Mouse (Mus musculus) fat pad, adult 2 months (tissue): ENCODE measurements around the gene Ttc30a2.
"Not testable (repeated sequence)": the region's sequence is repeated elsewhere in the genome, so short reads cannot be mapped to it uniquely, and the experiment has no call there.

ENCODE experiments used
- DNase-seq: peaks from one replicate; pipeline ENCODE4 v3.0.0-alpha.2; 2011; ENCODE audit warnings: low read depth, low spot score; ENCODE audit errors: extremely low read depth

Ttc30a2 gene

GRCm38 (mm10) chr2:75981440-75982081 is 3.6 kb upstream of the Ttc30a2 start, which contains the start of gene Ttc30a1:
Gene Ttc30a1, minus strand, starts transcription at chr2:75981967.
- not testable (repeated sequence) for DNase-seq

DNA sequence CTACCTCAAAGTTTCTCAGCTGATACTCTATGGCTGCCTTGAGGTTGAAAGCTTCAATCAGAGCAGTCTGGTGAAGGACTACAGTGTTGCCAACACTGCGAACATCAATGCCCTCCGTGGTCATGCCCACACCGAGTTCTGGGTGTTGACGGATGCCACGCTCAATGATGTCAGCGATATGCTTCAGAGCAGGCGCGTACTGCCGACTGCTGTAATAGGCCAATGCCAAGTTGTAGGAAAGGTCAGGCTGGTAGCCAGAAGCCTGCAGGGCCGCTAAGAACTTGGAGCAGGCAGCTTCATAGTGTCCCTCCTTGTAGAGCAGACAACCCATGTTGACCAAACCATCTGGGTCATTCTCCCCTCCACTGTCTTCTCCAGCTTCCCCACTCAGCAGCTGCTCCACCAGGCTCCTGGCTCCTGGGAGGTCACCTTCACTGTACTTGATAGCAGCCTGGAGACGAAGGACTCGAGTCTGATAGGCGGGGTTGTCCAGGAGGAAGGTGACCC is 3.0 kb upstream of the Ttc30a2 start:
- DNase-seq, result not testable (repeated sequence)

DNA sequence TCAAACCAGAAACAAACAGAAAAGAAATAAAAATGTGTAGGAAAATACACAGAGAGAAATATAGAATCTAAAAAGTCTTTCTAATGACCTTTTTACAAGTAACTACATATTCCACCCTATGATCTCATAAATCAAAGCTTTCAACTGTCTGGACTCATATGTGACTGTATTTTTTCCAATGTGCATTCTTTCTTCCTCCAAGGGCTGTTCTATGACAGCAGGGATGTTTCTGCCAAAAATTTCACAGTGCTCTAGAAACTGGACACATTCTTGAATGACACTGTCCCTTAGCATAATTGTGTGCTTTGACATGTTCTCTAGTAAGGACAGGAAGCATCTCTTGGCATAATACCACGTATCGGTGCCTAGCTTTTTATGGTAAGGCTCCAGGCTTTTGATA is 1.9 kb downstream of the Ttc30a2 start:
- not testable (repeated sequence) for DNase-seq

DNA sequence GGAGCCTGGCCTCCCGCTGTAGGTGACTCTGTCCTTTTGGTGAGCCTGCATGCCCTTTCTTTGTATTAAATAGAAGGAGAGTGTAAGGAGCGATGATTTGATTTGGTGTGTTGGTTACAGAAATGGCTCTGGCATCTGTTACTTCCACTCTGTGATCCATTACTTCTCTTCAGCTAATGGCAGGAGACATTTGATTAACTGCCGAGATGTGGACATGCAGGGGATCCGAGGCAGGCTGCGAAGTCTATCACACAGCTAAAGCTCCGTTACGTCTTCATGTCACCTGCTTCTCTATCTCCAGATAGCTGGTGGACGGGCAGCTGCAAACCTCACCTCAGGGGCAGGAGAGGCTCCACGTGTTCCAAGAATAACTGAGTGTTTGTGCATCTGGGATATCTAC is 3.8 kb downstream of the Ttc30a2 start:
- no peak for DNase-seq

GRCm38 (mm10) chr2:75964972-75965371 is 13.0 kb downstream of the Ttc30a2 start:
- DNase-seq, result no peak

DNA sequence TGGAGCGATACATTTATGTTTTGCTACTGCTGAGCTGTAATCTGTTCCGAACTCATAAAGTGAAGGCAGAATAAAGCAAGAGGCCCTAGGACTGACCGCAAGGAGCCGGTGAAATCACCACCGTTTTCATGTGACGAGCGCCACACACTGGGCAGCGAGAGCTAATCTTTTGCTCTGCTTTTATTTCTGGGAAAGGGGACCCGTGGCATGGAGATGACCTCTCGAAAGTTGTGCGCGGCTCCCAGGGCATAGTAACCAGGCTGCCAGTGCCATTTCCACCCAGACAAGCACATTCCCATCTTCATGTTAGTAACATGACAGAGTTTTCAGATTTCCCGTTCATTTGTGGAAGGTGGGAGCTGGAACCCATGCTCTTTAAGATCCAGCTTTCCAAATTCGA is 13.5 kb downstream of the Ttc30a2 start:
- DNase-seq, result no peak

GRCm38 (mm10) chr2:75964051-75964450 is 13.9 kb downstream of the Ttc30a2 start:
- no peak for DNase-seq

DNA sequence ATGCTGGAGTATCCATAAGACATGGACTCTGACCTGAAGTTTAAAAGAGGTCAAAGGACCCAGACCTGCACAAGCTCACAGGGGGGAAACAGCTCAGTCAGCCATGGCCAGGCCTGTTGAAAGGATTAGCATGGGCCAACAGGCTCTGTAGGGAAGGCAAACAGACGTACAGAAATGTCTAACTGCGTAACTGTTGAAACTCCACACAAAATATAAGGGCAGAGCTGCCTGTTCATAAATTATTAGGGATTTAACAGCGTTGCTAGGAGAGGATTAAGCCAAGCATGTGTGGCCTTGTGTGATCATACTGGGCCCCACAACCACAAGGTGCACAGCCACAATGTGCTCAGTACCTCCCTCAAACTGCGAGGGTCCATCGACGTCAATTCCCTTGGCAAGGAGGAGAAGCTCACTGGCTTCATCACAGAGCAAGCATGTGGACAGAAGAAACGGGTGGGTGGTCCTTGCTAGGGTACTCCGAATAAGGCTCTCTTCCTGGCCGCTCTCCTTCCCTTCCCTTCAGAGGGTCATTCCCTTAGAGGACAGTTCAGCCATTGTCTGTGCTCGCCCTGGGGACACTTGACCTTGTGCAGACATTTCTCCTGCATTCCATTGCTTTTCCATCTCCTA is 14.6 kb downstream of the Ttc30a2 start:
- no peak for DNase-seq

GRCm38 (mm10) chr2:75960366-75961330 is 17.3 kb downstream of the Ttc30a2 start:
- DNase-seq, result no peak

DNA sequence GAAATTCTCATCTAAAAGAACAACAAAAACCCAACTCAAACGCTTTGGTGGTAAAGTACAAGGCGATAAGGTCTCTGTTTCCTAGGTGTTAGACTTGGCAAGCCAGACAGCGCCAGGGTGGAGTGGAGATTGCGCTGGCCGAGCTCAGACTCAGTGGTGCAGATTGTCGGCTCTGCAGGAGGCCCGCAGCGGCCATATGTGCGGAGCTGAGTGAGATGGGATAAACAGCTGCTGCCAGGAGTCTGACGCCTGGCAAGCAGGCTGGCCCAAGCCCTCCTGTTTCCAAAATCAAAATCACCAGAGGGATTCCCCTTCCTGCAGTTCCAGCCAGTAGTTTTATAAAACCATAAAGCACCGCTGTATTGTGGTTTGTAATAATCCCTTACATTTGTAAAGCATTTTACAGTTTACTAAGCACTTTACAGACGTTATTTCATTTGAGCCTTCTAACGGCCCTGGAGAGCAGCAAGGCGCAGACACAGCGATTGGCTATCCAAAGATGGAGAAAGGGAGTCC is 18.1 kb downstream of the Ttc30a2 start:
- no peak for DNase-seq

DNA sequence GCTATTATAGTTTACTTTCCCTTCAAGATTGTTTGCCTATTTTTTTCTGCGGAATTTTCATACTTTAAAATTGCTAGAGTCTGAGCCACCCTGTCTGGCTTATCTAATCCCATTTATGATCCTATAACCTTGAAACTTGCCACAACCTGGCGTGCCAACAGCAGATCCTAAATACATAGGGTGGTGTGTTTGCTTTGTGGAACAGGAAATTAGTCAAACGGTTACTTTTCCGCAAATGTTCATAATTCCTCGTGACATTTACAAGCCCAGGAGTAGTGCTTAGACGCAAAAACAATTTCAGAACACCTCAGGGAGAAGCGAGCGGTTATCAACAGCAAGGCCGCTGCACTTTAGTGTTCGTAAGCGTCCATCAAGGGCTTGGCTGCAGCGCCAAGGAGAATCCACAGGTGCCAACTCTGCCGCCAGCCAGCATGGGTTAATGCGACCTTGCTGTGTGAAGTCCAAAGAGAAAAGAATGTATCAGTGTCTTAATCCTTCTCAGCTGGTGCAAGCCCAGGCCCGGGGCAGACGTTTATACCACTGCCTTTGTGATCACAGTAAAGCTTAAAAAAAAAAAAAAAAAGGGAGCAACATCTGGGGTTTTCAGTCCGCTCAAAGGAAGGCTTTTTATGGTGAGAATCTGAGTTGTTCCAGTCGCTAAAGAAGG is 18.7 kb downstream of the Ttc30a2 start:
- DNase-seq, result no peak

DNA sequence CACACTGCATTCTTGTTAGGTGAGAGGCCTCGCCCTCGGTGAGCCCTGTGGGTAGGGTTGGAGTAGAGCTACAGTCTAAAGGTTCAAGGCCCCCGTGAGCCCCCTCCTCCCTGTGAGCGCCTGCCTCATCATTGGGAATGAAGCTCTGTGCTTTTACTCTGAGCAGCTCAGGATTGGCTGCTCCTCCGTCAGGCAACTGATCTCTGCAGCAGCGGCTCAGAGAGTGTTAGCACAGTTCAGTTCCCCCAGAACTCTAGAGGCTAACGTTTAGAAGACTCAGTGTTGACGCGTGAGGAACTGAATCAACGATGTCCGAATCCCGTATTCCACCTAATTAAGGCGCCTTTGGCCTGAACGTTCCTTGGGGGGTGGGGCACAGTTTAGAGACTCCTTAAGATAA is 22.3 kb downstream of the Ttc30a2 start:
- DNase-seq, result no peak

- no peak for DNase-seq
These were observed 24.6 kb downstream of the Ttc30a2 start for GRCm38 (mm10) chr2:75953320-75953719.

GRCm38 (mm10) chr2:75950685-75951084 is 27.3 kb downstream of the Ttc30a2 start:
- DNase-seq, result no peak

DNA sequence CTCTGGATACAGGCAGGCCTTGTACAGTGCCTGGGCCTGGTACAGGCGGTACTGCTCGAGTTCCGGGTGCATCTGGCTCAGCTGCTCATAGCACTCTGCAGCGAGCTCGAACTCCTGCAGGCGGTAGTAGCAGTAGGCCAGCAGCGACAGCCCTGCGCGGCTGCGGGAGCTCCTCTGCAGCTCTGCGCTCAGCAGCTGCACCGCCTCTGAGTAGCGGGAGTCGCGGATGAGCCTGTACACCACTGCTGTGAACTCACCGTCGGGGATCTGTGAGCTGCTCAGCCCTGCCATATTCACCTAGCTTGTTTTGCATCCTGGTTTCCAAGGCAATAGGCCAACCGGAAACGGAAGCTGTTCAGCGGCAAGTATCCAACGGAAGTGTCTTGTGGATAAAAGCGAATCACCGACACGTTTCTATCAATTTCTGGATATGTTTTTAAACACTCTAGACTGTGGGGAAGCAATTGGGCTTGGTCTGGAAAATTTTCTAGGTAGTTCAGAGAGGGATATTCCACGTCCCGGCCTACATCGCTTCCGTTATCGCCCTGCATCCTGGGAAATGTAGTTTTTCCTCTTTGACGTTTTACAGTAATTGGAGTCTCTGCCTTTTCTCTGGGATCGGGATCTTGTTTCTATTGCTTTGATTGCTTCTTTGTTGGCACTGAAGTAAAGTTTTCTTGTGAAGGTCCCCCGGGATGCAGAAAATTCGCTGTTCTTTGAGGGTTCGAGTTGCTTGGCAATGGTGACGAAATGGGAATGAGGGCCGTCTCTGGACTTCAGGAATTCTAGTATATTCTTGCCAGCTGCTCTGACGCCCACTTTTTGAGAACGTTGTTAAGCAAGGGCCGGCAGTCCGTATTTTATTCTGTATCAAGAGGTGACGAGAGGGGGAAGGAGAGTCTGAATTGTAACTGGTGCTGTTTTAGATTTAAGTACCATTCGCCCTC is 39.6 kb downstream of the Ttc30a2 start, which contains the start of gene Ttc30b:
TSS of gene Ttc30b (minus strand) at position 469 of the 947 bp plus-strand sequence.
- no peak for DNase-seq

DNA sequence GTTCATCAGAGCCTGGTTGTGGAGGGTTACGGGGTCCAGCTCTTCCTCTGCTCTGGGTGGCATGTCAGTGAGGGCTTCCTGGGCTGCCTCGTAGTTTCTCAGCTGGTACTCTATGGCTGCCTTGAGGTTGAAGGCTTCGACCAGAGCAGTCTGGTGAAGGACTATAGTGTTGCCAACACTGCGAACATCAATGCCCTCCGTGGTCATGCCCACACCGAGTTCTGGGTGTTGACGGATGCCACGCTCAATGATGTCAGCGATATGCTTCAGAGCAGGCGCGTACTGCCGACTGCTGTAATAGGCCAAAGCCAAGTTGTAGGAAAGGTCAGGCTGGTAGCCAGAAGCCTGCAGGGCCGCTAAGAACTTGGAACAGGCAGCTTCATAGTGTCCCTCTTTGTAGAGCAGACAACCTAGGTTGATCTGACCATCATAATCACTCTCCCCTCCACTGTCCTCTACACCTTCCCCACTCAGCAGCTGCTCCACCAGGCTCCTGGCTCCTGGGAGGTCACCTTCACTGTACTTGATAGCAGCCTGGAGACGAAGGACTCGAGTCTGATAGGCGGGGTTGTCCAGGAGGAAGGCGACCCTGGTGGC is 40.4 kb downstream of the Ttc30a2 start:
- DNase-seq, result not testable (repeated sequence)

GRCm38 (mm10) chr2:75936685-75937084 is 41.3 kb downstream of the Ttc30a2 start:
- DNase-seq, result not testable (repeated sequence)

DNA sequence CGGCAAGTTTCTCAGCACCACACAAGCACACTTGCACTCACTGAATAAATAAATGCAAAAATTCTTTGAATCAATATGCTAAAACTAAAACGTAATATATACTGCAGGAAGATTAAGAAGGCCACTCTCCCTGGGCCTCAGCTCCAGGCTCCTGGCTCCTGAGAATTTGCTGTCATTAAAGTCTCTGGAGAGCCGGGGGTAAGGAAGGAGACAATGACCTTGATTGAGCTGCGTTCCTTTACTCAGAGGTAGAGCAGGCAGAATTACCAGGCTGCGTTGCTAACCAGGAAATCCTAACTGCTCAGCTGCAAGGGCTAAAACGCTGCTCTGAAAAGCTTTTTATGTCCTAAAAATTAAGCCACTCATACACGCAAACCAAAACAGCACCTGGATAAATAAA is 44.4 kb downstream of the Ttc30a2 start:
- DNase-seq, result no peak

GRCm38 (mm10) chr2:75930941-75931340 is 47.0 kb downstream of the Ttc30a2 start:
- no peak for DNase-seq
